Mouse (Mus musculus) gastrocnemius, adult 18-20 months (tissue): ENCODE data around the gene Slc16a9. TPM values are rescaled to one million over a fixed set of nuclear protein-coding genes. Genes with fewer than 3 reads are reported as not detected.

ENCODE experiments used
- DNase-seq: peaks from one replicate; pipeline ENCODE4 v3.0.0; 2021; ENCODE audit warnings: low spot score
- total RNA-seq, 2 experiments: library from RNA; stranded (reverse); gene quantifications; 2 replicates each; pipeline ENCODE4 v1.2.3; 2021

Gene Slc16a9
- total RNA-seq, 2 experiments from 2014 or later: 9.1 to 10.2 TPM

DNA sequence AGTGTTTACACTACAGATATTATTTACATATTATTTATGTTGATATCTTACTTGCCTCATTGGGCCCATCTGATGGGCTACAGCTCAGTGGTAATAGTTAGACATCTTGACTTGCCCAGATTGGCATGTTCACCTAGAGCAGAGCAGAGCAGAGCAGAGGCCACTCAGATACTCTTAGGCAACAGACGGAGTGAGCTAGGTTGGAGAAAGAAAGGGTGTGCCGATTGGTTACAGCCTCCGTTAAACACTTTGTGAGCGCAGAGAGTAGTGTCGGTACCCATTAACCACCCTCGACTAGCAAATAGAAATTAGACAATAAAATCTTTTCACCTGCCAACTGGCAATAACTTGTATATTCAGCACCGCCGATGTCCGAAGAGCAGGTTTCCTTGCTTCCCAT lies 1.2 kb downstream of the Slc16a9 start:
- no peak for DNase-seq

DNA sequence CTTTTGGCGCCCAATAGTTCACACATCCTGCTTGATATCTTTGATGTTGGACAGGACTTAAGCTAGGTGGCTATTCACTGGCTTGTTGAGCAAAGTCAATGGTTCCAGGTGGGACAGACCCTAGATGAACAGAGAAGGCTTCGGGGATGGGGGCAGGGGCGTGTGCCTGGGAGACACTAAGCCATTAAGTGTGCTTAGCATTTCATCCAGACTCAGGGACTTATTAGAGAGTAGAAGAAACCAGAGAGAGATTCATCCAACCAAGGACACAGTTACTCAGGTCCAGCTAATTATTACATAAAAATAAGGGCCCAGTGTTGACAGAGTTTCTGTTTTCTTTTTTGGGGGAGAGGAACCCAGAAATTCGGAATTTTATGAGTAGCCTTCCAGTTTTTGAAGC lies 5.5 kb downstream of the Slc16a9 start:
- no peak for DNase-seq

DNA sequence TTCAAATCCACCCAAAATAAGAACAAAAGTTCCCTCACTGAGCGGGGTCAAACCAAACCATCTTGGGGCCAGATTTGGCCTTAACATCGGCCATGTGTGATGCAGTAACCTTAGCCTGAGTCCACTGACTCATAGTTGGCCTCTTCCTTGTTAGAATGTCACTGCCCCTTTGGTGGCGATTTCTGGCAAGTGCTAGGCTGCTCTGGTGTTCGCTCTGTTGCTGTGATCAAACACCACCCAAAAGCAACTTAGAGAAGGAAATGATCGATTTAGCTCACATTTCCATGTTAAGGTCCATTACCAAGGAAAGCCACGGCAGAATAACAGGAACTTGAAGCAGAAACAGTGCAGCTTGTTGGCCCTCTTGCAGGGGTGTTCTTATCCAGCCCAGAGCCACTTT lies 5.9 kb downstream of the Slc16a9 start:
- peak; percentile 49 for DNase-seq

DNA sequence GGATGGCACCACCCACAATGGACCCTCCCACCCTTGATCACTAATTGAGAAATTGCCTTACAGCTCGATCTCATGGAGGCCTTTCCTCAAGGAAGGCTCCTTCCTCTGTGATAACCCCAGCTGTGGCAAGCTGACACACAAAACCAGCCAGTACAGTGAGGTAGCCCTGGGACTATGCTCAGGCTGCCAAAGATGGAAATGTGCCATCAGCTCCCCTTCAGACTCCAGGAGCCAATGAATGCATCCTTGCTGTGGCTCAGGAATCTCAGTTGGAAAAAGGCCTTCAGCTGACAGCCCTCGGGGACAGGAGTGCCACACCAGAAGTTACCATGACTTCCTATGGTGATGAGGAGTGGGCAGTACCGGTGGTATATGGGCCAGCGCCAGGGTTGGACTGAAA lies 9.8 kb downstream of the Slc16a9 start:
- DNase-seq: no peak

DNA sequence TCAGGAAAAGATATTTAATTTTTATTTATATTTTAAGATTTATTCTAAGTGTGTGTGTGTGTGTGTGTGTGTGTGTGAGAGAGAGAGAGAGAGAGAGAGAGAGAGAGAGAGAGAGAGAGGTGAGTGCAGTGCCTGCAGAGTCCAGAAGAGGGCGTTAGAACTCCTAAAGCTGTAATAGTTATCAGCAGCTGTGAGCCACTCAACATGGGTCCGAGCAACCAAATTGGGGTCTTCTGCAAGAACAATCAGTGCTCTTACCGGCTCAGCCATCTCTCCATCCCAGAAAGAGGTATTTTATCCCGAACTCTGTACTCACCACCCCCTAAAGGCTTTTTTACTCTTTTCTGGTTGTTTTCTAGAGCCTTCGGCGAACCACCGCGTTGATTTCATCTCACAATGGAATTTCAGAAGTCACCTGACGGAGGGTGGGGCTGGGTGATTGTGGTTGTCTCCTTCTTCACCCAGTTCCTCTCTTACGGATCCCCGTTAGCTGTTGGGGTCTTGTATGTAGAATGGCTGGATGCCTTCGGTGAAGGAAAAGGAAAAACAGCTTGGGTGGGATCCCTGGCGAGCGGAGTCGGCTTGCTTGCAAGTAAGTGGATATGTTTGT lies 10.8 kb downstream of the Slc16a9 start:
- no peak for DNase-seq

DNA sequence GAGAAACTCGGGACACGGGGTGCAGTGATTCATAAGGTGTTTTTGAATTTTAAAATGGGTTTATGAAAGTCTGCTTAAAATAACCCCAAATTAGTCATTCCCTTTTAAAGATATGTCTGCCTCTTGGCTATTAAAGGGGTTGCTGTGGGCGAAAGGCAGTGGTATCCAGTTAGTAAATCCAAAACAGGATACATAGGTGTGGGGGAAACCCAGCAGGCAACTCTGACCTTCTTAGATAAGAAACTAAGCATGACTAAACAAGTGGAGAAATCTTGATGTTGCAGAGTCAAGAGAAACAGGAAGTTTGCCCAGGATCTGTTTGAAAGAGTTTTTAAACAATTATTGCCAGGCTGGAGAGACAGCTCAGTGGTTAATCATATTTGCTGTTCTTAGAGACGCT lies 12.1 kb downstream of the Slc16a9 start:
- DNase-seq: no peak

DNA sequence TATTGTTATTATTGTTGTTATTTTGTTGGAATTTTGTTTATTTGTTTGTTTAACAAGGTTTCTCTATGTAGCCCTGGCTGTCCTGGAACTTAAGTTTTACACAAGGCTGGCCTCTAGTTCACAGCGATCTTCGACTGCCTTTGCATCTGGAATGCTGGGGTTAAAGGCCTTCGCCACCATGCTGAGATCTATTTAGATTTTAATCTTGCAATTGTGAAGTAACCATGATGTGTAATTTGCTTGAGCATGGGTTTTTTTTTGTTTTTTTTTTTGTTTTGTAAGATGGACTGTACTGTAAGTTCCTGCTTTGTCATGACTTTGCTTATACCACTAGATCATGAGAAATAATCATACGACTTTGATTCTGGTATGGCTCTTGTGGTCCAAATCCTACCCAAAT lies 16.0 kb downstream of the Slc16a9 start:
- no peak for DNase-seq

DNA sequence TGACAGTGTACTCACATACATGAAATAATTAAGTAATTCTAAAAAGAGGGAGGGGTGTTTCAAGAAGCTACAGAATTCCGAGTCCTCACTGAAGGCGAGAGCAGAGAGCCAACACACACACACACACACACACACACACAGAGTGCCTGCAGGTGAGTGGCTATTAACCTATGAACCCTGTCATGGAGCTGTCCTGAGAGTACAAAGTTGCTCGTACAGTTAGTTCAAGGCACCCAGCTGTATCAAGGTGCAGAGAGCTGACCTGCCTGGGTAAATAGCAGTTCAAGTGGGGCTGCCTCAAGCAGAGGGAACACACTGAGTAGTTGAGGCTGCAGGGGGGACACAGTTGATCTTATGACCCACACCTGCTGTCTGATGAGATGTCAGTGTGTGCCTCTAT lies 17.2 kb downstream of the Slc16a9 start:
- DNase-seq: no peak

DNA sequence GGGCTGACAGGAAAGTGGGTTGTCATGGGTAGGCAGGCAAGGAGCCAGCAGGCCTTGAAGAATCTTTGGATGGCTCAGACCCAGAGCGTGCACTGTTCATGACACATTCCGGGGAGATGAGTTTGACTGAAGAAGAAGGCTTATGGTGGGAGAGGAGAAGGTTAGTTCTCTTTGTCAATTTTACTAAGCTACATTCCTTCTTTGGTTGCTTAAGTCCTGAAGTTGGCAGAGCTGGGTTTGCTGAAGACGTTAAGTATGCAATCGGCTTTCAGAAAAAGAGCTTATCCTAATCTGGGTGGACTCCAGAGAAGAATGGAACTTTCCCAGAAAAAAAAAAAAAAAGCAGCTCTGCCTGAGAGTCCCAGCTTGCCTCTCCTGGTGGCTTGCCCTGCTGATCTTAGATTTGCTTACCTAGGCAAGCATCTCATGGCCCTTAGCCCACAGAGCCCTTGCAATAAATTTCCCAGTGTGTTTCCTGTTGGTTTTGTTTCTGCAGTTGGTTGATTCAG lies 18.8 kb downstream of the Slc16a9 start:
- DNase-seq: no peak

DNA sequence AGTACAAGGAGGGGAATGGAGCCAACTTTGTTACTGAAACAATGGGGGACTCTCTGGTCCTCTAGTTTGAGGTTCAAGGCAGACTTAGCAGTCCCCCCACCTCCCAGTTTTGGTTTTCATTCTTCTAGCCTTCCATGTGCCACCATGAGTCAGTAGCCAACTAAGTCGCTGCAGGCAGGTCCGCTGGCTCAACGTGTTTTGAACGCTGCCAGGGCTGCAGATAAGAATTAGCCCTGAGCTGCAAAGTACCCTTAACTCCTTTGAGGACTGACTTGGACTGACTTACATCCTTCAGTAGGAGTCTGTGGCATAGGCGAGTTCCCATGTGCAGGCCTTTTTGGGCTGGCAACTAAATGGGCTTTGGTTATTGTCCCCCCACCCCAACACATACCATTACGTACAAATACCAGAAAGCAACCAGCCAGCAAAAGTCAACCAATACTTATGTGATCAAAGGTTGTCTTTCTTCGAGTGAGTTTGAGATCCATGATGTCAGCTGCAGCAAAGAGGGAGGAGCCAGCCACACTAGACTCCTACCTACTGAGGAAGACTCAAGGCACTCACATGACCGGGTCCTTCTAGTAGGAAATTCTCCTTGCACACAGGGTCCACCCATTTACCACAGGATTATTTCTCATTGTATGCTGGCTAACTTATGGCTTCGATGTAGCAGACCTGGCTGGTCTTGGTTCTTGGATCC lies 19.6 kb downstream of the Slc16a9 start:
- DNase-seq: no peak

DNA sequence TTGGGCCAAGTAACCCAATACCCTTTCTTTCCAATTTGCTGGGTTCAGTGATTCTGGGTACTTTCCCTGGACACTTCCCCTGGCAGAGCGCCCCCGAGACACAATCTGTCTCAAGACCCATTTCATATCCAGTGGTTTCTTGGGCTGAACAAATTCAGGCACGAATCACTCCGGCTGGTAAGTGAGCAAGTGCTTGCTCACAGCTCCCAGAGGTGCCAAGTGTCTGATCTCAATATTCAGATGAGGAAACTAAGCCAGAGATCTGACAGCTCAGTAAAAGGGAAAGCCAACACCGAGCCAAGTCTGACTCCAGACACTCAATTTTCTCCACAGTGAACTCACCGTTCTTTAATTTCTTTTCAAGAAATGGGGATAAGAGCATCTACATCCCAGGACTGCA lies 21.6 kb downstream of the Slc16a9 start:
- peak; percentile 28 for DNase-seq

DNA sequence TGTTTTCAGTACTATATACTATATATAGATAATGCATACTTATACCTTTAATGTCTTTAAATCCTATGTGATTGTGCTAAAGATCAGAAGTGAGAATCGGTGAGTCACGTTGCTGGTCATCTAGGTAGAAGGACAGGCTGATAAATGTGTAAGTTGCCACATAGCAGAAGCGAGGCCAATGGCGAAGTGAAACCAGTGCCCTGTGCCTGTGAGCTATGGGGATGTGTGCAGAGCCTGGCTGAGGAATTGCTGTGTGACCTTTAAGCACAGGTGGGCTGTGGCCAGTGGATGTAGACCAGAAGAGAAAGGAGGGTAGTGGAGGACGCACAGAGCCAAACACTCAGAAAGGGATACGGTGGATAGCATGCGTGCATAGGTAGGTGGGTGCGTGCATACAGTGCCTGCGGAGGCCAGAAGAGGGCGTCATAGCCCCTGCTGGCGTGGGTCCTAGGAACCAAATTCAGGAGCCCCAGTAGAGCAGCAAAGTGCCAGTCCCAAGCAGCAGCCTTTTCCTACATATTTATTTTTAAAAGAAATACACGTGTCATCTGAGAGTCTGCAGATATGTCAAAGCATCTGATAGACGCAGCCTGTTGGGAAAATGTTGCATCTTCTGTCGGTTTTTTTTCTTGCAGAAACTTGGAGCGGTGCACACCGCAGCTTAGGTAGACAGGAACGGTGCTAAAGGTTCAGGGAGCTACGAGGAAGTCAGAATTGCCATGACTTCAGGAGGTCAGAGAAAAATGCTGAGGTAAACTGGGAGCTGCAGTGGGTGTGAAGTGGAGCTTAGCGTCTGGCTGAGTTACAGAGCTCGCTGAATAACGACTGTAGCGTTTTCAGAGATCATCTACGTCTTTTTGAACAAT lies 23.9 kb downstream of the Slc16a9 start:
- DNase-seq: no peak

DNA sequence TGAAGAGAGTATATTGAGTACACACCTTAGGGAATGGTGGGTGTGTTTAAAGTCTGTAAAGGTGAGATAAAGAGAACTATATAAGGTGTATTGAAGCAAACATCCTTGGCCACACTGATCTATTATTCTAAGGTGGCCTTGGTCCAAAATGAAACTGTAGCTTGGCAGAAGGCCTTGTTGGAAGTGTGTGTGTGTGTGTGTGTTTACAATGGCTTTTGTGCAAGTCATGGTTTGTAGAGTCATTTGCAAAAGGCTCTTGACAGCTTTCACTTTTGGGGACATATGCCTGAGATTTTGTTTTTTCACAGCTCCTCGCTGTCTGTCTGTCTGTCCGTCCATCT lies 24.5 kb downstream of the Slc16a9 start:
- DNase-seq: no peak

DNA sequence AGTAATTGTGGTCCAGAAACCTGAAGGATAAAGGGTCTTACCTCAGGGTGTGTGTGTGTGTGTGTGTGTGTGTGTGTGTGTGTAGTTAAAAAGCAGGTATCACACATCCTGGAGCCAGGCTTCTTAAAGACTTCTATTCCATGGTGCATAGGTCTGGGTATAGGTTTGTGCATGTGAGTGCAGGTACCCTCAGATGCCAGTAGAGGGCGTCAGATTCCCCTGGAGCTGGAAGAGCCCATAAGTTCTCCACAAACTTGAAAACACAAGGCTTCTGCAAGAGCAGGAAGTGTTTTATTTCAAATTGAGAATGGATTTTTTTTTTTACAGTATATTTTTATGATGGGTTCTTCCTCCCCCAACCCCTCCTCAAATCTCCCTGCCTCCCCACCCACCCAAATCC lies 31.8 kb downstream of the Slc16a9 start:
- DNase-seq: no peak

DNA sequence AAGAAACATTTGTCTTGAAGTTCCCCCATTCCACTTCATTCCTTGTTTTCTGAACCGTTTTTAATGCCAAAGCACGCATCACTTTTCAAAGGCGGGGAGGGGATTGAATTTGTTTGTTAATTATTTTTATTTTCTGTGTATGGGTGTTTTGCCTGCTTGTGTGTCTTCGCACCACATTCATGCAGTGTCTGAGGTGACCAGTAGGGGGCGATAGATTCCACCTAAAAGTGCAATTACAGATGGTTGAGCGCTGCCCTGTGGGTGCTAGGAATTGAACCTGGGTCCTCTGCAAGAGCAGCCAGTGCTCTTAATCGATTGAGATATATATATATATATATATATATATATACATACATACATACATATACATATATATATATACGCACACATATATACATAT lies 34.4 kb downstream of the Slc16a9 start:
- no peak for DNase-seq

DNA sequence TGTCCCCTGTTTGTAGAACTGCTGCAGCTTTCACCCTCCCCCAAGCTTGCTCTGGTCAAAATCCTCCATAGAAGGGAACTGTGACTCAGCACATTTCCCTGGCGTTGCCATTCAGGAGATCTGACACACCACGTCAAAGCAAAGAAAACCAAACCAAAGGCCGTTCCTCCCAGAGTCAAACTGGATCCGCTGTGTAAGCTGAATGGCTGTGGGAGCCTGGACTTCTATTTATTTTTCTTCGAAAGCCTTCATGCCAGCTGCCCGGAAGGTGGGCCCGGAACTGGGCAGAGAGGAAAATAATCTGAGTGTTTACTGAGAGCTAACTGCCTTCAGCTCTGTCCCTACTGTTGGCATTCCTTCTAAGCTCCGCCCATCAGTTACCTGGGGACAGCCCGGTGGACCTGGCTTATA lies 42.9 kb downstream of the Slc16a9 start:
- peak; percentile 51 for DNase-seq

DNA sequence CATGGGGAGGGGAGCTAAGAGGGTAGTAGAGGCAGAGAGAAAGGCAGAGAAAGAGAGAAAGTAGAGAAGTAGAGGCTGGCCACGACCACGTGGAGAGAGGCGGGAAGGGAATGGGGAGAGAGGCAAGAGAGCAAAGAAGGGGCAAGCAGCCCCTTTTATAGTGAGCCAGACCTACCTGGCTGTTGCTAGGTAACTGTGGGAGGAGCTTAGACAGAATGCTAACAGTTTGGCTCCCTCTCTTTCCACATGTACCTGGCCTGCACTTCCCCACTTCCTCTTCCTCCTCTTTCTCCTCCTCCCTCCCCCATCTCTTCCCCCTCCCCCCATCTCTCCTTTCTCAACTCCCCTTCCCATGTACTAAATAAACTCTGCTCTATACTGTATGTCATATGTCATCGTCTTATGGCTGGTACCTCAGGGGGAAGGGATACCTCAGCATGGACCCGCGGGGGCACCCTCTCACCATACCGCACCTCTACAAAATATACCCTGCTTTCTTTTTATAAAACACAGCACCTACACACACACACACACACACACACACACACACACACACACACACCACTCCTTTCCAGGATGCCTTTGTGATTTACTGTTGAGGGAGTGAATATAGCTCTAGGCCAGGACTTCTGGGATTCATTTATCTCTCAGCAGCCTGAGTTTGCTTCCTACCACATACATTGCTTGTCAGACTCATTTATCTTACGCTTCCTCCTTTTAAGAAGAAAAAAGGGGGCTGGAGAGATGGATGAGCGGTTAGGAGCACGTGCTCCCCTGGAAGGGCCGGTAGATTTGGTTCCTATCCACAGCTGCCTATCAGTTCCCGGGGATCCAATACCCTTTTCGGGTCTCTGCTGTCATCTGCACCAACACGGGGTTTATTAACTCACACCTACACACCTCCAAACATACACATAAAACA lies 43.8 kb downstream of the Slc16a9 start:
- no peak for DNase-seq

DNA sequence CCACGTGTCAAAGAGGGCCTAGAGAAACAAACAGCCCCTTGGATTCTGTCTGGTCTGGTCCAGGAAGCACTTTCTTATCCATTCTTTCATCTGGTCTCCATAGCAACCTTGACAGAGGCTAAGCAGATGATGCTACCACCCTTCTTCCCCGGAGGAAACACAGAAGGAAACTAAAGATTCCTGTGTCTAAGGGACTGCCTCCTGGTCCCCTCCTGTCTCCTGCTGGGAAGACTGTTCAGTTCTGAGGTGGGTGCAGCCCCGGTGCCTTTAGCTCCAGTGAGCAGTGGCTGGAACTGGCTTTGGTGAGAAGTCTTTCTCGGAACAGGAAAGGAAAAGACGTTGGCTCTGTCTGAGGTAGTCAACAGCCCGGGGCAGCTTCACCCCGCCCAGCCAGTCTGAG lies 47.1 kb downstream of the Slc16a9 start:
- DNase-seq: no peak

DNA sequence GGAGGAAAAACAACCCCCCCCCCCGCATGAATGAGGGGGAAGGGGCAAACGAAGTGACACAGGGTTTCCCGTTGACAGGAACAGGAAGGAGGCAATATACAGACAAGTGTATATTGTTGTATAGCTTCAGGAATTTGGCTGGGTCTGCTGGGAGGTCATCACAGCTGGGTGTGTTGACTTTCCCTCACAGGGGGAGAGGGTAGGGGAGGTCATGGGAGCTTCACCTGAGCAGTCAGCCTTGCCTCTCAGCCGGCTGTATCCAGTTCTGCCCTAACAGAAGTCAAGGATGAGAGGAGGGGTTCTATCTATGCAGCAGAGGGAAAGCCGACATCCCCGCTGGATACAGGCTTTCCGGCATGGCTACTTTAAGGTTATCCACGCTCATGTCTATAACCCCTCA lies 49.2 kb downstream of the Slc16a9 start:
- DNase-seq: no peak

DNA sequence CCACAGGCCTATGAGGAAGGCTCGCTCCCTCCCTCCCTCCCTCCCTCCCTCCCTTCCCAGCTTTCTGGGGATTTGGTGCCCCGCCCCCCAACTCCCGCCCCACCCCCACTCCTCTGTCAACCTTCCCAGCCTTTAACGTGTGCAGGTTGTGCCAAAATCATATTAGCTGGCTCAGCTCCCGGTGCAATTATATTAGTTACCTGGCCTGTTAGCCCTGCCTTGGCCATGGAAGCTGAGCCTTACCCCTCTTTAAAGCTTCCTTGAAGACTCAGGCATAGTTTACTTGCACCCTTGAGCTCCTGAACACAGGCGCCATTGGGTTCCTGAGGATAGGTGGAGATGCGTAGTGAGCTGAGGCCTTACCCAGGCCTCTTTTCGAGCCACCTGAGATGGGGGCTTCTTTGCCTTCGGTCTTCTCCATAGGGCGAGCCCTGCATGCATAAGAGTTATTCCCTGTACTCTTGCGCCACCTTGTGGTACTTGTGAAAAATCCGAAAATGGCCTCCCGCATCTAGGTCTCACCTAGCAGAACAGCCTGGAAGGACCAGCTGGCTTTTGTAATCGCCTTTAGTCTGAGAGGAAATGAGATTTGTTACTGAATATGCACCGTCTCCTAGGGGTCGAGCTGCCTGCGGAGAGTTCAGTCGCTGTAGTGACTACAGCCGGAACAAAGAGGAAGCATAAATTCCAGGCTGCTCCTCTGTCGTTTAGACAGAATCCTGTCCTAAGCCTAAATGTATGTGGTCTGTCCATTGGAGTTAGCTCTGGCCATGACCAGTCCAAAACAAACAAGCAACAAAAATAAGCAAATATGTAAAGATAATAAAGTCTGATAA lies 51.8 kb downstream of the Slc16a9 start:
- peak; percentile 86 for DNase-seq

DNA sequence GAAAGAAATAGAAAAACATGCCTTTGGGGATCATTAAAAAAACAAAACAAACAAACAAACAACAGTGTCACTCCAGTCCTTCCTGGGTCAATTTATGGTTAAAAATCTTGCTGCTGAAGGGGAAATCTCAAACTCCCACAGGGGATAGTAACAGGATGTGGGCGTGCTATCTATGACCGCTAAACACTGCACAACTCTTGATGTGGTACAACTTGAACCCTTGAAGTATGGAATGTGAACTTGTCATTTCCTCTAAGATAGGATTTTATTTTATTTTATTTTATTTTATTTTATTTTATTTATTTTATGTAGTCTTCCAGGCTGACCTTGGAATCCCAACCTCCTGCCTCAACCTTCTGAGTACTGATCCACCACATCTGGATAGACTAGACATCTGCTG lies 54.2 kb downstream of the Slc16a9 start:
- DNase-seq: no peak
